Mouse (Mus musculus): ENCODE results near the gene Exoc6b.

Gene Exoc6b

DNA sequence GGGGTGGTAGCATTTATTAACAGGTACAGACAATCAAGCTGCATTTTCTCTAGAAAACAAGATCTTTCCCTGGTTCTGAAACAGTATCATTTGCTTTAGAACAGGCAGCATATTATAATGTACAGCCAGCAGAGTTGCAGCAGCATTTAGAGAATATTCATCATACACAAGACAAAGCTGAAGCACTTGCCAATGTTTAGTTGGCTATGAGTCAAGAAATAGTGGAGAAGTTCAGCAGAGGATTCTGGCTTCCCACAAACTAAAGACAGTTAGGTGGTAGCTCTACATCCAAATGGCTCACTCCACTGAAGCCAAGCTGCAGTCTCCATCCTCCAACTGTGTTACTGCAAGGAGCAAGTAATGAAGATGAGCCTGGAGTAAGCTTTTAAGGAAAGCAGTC, 342.4 kb downstream of the Exoc6b start:
- DNase-seq (ENCODE audit: low spot score), result no peak

DNA sequence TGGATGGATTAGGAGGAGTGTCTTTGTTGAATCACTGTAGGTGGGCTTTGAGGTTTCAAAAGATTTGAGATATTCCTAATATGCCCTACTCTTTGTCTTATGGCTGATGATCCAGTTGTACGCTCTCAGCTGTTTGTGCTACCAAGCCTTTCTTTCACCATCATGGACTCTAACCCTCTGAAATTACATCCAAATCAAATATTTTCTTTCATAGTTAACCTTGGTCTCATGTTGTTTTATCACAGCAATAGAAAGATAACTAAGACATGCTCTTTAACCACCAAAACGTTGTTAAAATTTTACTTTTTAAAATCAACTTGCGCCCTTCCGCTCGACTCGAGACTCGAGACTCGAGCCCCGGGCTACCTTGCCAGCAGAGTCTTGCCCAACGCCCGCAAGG, 356.1 kb downstream of the Exoc6b start:
- DNase-seq (ENCODE audit: low spot score), result no peak

DNA sequence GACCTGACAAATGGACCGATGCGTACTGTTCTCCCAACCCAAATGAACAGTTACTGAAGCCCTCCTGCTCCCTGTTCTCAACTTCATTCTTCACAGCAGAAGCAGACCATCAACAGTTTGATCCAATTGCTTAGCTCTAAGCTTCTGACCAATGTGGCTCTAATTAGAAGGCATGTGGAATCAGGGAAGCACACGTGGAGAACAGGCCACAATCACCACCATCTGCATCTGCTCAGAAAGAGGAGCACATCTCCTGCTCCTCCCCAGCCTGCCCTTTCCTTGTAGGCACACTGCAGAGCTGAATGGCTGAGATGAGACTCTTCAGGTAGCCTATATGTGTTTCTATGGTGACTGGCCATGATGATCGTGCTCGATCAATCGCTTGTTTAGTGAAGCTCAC, 358.5 kb downstream of the Exoc6b start:
- DNase-seq (ENCODE audit: low spot score), result no peak

DNA sequence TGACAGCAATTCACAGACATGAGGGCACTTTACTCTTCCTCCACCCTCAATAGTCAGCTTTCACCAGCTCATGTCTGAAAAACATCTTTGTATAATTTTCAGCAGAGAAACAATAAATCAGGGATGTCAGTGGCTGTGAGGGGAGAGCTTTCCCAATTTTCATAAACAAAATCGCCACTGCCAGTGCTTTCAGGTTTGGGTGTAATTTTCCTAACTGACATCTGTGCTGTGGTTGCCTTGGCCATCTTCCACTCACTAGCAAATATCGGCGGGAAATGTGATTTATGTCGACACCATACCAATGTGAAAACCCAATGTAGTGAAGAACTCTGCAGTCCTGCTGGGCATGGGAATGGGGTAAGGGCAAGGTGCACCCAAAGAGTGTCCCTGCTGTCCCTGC, 360.7 kb downstream of the Exoc6b start:
- DNase-seq (ENCODE audit: low spot score), result no peak

- DNase-seq (ENCODE audit: low spot score), result no peak
These were observed 369.7 kb downstream of the Exoc6b start for GRCm38 (mm10) chr6:84699579-84699978.

GRCm38 (mm10) chr6:84698288-84698673, 371.0 kb downstream of the Exoc6b start:
- no peak for DNase-seq (ENCODE audit: low spot score)

GRCm38 (mm10) chr6:84697474-84698287, 371.6 kb downstream of the Exoc6b start:
- DNase-seq (ENCODE audit: low spot score), result peak; percentile 45

DNA sequence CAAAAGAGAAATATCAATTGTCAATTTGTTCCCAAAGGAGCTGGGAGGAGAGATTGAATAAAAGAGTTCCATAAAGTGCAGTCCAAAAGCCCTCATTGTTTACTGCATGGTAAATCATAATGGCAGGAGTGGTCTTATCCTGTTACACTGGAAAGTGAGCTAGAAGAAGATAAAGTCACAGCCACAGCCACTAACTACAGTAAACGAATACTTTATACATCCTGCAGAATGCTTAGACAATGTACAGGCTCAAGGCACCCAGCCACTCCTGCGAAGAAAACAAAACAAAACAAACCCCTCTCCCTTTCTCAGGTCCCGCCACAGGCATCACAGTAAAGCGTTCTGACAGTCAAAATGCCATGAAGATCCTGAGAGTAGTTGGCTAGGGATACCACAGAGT, 375.5 kb downstream of the Exoc6b start:
- DNase-seq (ENCODE audit: low spot score), result no peak

DNA sequence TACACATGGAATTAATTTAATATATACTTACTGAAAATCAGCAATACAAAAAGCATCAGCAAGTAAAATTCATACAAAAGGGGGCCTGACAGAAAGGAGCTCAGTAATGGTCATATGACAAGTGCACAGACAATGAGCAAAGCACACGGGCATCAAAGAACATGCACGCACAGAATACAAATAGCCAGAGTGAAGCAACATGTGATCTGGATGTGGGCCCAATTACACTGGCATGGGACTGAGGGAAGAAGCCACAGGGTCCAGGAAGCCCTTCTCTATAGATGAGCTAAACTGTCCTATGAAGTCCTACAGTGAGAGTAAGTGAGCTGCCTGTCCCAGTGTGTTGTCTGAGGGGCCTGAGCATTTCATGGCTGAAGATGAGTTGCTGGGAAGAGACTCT, 376.1 kb downstream of the Exoc6b start:
- DNase-seq (ENCODE audit: low spot score), result no peak

DNA sequence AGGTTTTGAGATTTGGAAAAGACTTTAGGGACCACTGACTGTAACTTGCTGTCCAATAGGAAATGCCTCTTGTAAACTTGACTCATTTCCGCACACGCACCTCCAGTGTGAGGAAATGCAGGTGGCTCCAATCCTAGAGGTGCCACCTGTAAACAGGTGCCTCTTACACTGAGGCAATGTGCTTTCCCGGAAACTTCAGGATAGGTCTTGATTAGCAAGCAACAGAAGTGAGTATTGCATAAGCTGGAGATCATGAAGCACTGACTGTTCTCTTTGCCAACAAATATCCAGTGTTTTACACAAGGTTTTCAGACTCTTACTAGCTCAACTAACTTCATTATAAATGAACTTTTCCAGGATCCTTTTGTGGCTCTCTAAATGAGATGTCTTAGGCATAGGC, 377.4 kb downstream of the Exoc6b start:
- no peak for DNase-seq (ENCODE audit: low spot score)

- DNase-seq (ENCODE audit: low spot score), result no peak
These were observed 391.5 kb downstream of the Exoc6b start for GRCm38 (mm10) chr6:84677770-84678169.

- DNase-seq (ENCODE audit: low spot score), result no peak
These were observed 394.4 kb downstream of the Exoc6b start for GRCm38 (mm10) chr6:84674936-84675335.

DNA sequence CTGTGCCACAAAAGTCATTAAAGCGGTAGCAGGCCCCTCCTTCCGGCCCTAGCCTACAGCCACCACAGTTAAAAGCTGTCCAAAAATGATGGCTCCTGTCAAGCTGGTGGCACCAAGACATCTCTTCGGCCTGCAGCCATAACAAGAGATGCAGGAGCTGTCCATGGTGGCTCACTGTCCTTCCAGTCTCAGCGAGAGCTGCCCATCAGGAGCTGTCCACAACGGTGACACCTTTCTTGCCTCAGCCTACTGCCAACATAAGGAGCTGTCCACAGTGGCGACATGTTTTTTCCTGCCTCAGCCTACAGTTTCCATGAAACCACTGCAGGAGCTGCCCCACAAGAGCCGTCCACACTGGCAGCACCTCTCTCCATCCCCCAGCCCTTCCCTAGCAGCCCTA, 395.2 kb downstream of the Exoc6b start:
- DNase-seq (ENCODE audit: low spot score), result peak; percentile 21

DNA sequence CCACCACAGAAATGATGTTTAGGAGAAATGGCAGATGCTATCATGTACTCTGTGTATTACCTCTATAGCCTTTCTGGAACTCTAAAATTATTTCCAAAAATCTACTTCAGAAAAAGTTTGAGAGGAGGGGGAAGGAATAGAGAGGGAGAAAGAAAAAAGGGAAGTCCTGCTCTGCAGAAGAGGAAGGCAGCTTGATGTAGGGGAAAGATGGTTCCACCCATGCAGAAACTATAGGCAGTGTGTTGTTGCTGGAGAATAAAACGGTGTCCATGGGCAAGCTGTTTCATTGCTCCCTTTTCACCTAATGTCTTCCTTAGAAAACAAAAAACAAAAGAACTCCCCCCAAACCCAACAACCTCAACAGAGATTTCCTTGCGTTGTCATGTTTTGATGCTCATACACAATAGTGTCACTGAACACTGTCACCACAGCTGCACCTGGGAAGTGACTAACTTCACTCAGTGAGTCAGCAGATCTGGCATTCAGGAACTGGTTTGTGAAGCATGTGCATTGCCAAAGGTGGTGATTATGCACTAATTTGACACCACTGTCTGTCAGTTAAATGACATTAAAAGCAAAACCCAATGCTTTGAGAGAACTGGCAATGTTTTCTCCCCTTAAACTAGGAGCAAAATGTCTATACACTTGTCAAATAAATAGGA, 407.7 kb downstream of the Exoc6b start:
- DNase-seq (ENCODE audit: low spot score), result no peak

GRCm38 (mm10) chr6:84660982-84661381, 408.3 kb downstream of the Exoc6b start:
- no peak for DNase-seq (ENCODE audit: low spot score)

- DNase-seq (ENCODE audit: low spot score), result no peak
These were observed 412.2 kb downstream of the Exoc6b start for GRCm38 (mm10) chr6:84657091-84657490.

DNA sequence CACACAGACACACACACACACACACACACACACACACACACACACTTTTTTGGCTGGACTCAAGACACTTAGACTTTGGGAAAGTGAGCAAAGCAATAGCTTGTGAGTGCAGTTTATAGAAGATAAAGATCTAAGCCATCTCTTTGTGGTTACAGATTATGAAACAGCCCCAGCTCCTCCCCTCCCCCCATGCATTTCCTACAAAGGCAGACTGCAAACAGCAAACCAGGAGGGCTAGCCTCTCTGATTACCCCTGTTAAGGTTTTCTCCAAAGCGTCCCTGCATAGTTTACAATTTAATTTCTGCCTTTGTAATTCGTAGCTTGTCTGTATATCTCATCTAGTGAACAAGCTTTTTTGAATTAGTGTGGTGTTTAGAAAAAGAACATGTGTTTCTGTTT, 412.6 kb downstream of the Exoc6b start:
- no peak for DNase-seq (ENCODE audit: low spot score)

- DNase-seq (ENCODE audit: low spot score), result no peak
These were observed 417.4 kb downstream of the Exoc6b start for GRCm38 (mm10) chr6:84651902-84652301.

DNA sequence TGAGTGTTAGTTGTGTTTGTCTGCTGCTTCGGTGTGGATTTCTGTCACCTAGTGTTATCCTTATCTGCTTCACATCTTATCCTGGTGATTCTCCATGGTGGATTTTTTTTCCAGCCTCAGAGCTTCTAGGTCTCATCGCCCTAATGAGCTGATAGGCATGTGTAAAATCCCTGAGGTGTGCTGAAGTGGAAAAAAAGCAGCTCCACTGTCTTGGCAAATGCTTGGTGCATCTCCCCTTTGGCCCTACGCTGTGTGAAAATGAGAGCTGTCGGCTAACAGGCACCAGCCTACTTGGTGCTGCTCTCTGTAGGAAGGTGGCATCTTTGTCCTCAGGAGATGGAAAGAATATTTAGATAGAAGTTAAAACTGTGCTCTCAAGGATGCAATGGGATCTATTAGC, 422.1 kb downstream of the Exoc6b start:
- no peak for DNase-seq (ENCODE audit: low spot score)

DNA sequence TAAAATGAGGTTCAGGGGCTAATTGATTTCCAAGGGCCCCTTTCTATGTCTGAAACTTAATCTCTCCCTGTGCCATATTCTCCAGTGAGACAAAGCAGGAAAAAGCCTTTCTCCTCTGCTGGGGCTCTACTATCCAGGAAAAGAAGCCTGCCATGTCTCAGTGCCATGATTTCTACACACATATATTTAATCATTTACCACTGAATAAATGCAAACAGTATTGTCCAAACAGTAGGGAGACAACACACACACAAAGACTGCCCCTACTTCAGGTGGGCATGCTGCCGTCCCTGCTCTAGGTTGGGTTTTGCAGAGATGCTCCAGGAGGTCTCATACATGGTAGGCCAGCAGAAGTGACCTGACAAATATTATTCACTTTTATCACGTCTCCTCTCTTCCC, 422.6 kb downstream of the Exoc6b start:
- no peak for DNase-seq (ENCODE audit: low spot score)

DNA sequence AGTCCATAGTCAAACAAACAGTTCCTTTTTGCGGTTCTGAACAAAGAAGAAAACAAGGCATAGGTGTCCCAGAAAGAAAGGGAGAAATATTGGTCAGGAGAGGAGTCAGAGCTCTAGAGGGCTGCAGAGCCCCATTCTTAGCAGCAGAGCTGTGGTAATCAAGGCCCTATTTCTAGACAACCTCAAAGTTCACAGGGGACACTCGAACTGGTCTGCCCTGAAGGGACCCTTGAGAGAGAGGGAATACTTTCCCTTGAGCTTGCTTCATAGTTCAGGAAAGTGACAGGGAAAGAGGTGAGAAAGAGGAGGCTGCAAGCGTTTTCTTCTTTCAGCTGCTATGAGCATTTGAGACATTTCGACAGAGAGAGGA, 428.3 kb downstream of the Exoc6b start:
- no peak for DNase-seq (ENCODE audit: low spot score)

- DNase-seq (ENCODE audit: low spot score), result peak; percentile 8
These were observed 428.8 kb downstream of the Exoc6b start for GRCm38 (mm10) chr6:84640324-84641061.

- DNase-seq (ENCODE audit: low spot score), result no peak
These were observed 431.1 kb downstream of the Exoc6b start for GRCm38 (mm10) chr6:84638206-84638605.

Data from ovary, postnatal 36 days (tissue).